Mouse (Mus musculus) heart, adult 2 months (tissue): ENCODE results near the gene Nomo1. TPM values are rescaled to one million over a fixed set of nuclear protein-coding genes. Genes with fewer than 3 reads are reported as not detected.
A peak's percentile ranks its signal among the peaks of the same experiment; 100 is the strongest.

Source experiments
- DNase-seq, 2 experiments: peaks; one replicate each; pipeline ENCODE4 v3.0.0; 2021
- H3K27ac ChIP-seq: fragments of 200-600 bp; 2 replicates; pipeline ENCODE4 v1.8.1; 2022
- H3K27me3 ChIP-seq: fragments of 200-500 bp; 2 replicates; pipeline ENCODE4 v1.6.1; 2012; ENCODE audit warnings: mild to moderate bottlenecking, low read length, inconsistent platforms, mixed read lengths; ENCODE audit not compliant: control insufficient read depth, insufficient read depth
- H3K36me3 ChIP-seq: fragments of 200-500 bp; 2 replicates; pipeline ENCODE4 v1.6.1; 2012; ENCODE audit warnings: low read length, inconsistent platforms; ENCODE audit not compliant: control insufficient read depth, insufficient read depth
- H3K4me1 ChIP-seq: fragments of 200-500 bp; 2 replicates; pipeline ENCODE4 v1.6.1; 2011; ENCODE audit warnings: low read length; ENCODE audit not compliant: control insufficient read depth, insufficient read depth
- H3K4me3 ChIP-seq: fragments of 200-600 bp; 2 replicates; pipeline ENCODE4 v1.8.1; 2022
- H3K79me2 ChIP-seq: fragments of 200-500 bp; replicated peaks from 2 replicates; pipeline ENCODE4 v1.6.1; 2012; ENCODE audit warnings: mild to moderate bottlenecking, inconsistent platforms, low read length, moderate library complexity, mixed read lengths; ENCODE audit not compliant: control insufficient read depth, insufficient read depth
- H3K9ac ChIP-seq: fragments of 200-500 bp; 2 replicates; pipeline ENCODE4 v1.6.1; 2012; ENCODE audit warnings: low read depth, mild to moderate bottlenecking, control low read depth, inconsistent platforms, low read length, mixed read lengths
- CTCF ChIP-seq: fragments of 200-600 bp; IDR thresholded peaks from 2 replicates; pipeline ENCODE4 v1.8.1; 2022; ENCODE audit warnings: antibody characterized with exemption, mild to moderate bottlenecking, moderate library complexity
- EP300 ChIP-seq: fragments of 200-500 bp; IDR thresholded peaks from 2 replicates; pipeline ENCODE4 v1.6.1; 2011; ENCODE audit warnings: low read depth, low read length, control low read depth; ENCODE audit not compliant: insufficient read depth
- POLR2A ChIP-seq: fragments of 200-500 bp; IDR thresholded peaks from 2 replicates; pipeline ENCODE4 v1.6.1; 2011; ENCODE audit warnings: mild to moderate bottlenecking, low read depth, low read length, control low read depth; ENCODE audit not compliant: insufficient read depth
- WGBS: fragments of 180-500 bp; shearing (Covaris S2); methylation state at CpG from one replicate; pipeline ENCODE4 v1.1.7; 2018; 5-methylcytosine and 5-hydroxymethylcytosine counted together
- intact Hi-C: fragments of 180-260 bp; cut with DNase I; formaldehyde crosslinking; loops from one replicate; pipeline ENCODE4 v1.15.1; 2025
- polyA plus RNA-seq: library from polyadenylated mRNA; depleted of rRNA; stranded (reverse); fragments of >200 nt; gene quantifications from 2 replicates; pipeline ENCODE4 v1.2.3, GENCODE M21; 2012
- total RNA-seq, 2 experiments: library from RNA; stranded (reverse); gene quantifications; 2 replicates each; pipeline ENCODE4 v1.2.3; 2021

Nomo1 gene
- total and polyA plus RNA-seq, 3 experiments: 49.1 to 91.7 (median 88.1) TPM

DNA sequence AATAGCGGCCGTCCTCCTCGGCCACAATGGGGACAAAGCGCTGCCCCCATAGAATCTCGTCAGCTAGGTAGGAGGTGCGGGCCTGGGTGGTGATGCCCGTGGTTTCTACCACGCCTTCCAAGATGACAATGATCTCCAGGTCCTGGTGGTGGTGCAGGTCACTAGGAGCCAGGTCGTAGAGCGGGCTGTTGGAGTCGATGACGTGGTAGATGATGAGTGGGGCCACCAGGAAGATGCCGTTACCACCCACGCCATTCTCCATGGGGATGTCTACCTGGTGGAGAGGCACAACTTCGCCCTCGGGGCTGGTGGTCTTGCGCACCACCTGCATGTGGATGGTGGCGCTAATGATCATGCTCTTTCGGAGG, 65.4 kb downstream of the Nomo1 start:
- TF ChIP-seq POLR2A: no peak
- H3K27ac ChIP-seq: peak overlapping the region; percentile 93
- peaks cover 3% of the 10 kb centered on the region; the same call in 1 of the 2 replicates for H3K4me1 ChIP-seq
- H3K36me3 ChIP-seq: no peaks in the 10 kb centered on the region
- DNase-seq: no peak
- no peaks in the 10 kb centered on the region for H3K79me2 ChIP-seq
- no peaks in the 10 kb centered on the region for H3K27me3 ChIP-seq
- 60% methylated on average over 19 of the region's 19 CpGs for WGBS
- H3K9ac ChIP-seq: peak overlapping the region; percentile 85
- intact Hi-C loops: loop anchor here (5.0 kb wide), 2 partner anchors 33 to 508 kb away; no protein-coding TSS in a partner anchor
- H3K4me3 ChIP-seq: peak overlapping the region; percentile 40

DNA sequence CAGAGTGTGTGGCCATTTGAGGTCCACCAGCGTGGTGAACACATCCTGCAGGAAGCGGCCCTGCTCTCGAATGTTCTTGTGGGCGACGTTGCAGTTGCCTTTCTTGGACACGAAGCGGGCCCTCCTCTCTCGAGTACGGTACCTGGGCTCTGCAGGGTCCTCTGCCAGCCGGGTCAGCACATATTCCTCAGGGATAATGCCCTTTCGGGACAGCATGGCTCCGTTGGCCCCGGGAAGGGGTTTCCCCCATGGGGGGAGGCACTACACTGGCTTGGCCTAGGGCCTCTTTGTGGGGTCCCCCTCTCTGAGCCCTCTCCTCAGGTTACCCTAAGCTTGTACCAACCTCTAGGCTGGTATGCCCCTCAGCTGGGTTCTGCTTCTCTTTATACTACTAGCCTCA, 66.2 kb downstream of the Nomo1 start:
- 40% methylated on average over 13 of the region's 13 CpGs for WGBS
- H3K27ac ChIP-seq: peak overlapping the region; percentile 93
- intact Hi-C loops: loop anchor here (5.0 kb wide), 2 partner anchors 33 to 508 kb away; no protein-coding TSS in a partner anchor
- TF ChIP-seq EP300: no peak
- TF ChIP-seq POLR2A: no peak
- no peak for TF ChIP-seq CTCF
- DNase-seq: peak in 1 of 2 experiments; percentile 49
- H3K27me3 ChIP-seq: no peaks in the 10 kb centered on the region
- H3K4me1 ChIP-seq: peaks cover 5% of the 10 kb centered on the region; the same call in 1 of the 2 replicates
- no peaks in the 10 kb centered on the region for H3K79me2 ChIP-seq
- peak overlapping the region; percentile 85 for H3K9ac ChIP-seq
- no peaks in the 10 kb centered on the region for H3K36me3 ChIP-seq
- peak overlapping the region; percentile 40 for H3K4me3 ChIP-seq

- Histone ChIP-seq H3K36me3 (no peaks in the 10 kb centered on the region), H3K4me3 (peak within 1 kb of the TSS; percentile 40), H3K9ac (peak within 1 kb of the TSS; percentile 85), H3K4me1 (peaks cover 5% of the 10 kb centered on the region; the same call in 1 of the 2 replicates), H3K79me2 (no peaks in the 10 kb centered on the region), H3K27me3 (no peaks in the 10 kb centered on the region), H3K27ac (peak within 1 kb of the TSS; percentile 93)
- WGBS: 1% methylated on average over 34 of the region's 34 CpGs
- TF ChIP-seq POLR2A (peak; percentile 49; the same call in 1 of the 2 replicates), CTCF (peak; percentile 81), EP300 (0 out of 2 replicates have a peak, but pooled peaks have one; percentile 17)
- intact Hi-C loops: no loop called here
- DNase-seq: peak; percentile 77 to 79
Observed at GRCm38 (mm10) chr7:46100563-46100962, 67.1 kb downstream of the Nomo1 start, which contains the start of gene Kcnj11. TSS of gene Kcnj11 (minus strand) at chr7:46100764.

GRCm38 (mm10) chr7:46103075-46103591, 69.6 kb downstream of the Nomo1 start:
- no peak overlapping the region for H3K4me3 ChIP-seq
- WGBS: 61% methylated on average over 8 of the region's 8 CpGs
- H3K79me2 ChIP-seq: no peaks in the 10 kb centered on the region
- no peak overlapping the region for H3K9ac ChIP-seq
- intact Hi-C loops: no loop called here
- TF ChIP-seq EP300: no peak
- no peak for TF ChIP-seq POLR2A
- no peak for TF ChIP-seq CTCF
- H3K36me3 ChIP-seq: no peaks in the 10 kb centered on the region
- peaks cover 5% of the 10 kb centered on the region; the same call in 1 of the 2 replicates for H3K4me1 ChIP-seq
- H3K27me3 ChIP-seq: no peaks in the 10 kb centered on the region
- no peak for DNase-seq
- H3K27ac ChIP-seq: no peak overlapping the region

DNA sequence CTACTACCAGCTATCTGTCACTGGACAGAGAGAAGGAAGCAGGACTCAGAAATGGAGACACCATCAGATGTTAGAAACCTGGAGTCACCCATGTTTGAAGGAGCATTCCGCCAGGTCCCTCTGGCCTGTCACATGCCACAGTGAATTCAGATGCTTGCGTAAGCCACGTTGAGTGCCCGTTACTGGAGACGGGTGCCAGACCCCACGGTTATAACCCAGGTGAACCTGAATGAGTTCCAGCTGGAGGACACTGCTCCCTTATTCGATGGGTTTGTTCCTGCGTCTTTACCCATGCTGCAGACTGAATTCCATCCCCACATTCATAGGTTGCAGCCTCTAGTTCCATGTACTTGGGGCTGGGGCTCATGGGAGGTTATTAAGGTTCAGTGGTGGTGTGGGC, 70.3 kb downstream of the Nomo1 start:
- Histone ChIP-seq H3K9ac (no peak overlapping the region), H3K27ac (peak overlapping the region; percentile 28; the same call in 1 of the 2 replicates), H3K4me1 (peaks cover 5% of the 10 kb centered on the region; the same call in 1 of the 2 replicates), H3K36me3 (no peaks in the 10 kb centered on the region), H3K27me3 (no peaks in the 10 kb centered on the region), H3K79me2 (no peaks in the 10 kb centered on the region), H3K4me3 (no peak overlapping the region)
- TF ChIP-seq POLR2A (no peak), CTCF (no peak), EP300 (no peak)
- 64% methylated on average over 8 of the region's 8 CpGs for WGBS
- peak in 1 of 2 experiments; percentile 41 for DNase-seq
- intact Hi-C loops: no loop called here

DNA sequence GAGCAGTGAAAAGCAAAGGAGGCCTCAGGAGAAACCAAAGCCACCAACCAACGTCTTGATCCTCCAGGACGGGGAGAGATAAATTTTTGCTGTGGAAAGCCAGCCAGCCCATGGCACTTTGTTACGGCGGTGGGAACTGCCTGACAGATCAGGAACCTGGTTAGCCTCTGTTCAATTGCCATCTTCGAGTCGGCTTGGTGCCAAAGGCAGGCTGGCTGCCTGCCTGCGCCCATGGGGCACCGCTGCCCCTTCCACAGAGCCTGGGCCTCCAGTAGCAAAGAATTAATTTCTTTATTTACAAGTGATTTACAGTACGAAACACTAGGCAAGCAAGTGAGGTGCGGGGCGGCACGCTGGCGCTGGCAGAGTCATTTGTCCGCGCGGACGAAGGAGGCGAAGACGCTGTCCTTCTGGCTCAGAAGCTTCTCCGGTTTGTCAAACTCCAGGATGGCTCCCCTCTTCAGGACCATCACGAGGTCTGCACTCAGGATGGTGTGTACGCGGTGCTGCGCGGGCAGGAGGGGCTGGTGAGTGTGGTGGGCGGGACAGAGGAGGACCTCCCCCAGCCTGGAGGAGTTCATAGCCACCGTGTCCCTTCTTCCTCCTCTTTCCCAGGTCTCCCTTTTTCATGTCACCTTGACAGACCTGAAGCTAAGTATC, 70.9 kb downstream of the Nomo1 start:
- Histone ChIP-seq H3K9ac (no peak overlapping the region), H3K27me3 (no peaks in the 10 kb centered on the region), H3K4me1 (peaks cover 5% of the 10 kb centered on the region; the same call in 1 of the 2 replicates), H3K27ac (no peak overlapping the region; the same call in 1 of the 2 replicates), H3K4me3 (no peak overlapping the region), H3K36me3 (no peaks in the 10 kb centered on the region), H3K79me2 (no peaks in the 10 kb centered on the region)
- TF ChIP-seq EP300: no peak
- no peak for TF ChIP-seq CTCF
- TF ChIP-seq POLR2A: no peak
- no peak for DNase-seq
- intact Hi-C loops: no loop called here
- WGBS: 66% methylated on average over 27 of the region's 27 CpGs
